Mouse (Mus musculus) liver, adult 2 months (tissue): ENCODE data around the gene Wasl.

Source experiments
- CTCF ChIP-seq: fragments of 200-500 bp; IDR thresholded peaks from 2 replicates; pipeline ENCODE4 v1.5.1; 2011; ENCODE audit warnings: low read depth, low read length, control low read depth
- POLR2A ChIP-seq: fragments of 200-500 bp; IDR thresholded peaks from 2 replicates; pipeline ENCODE4 v1.6.1; 2011; ENCODE audit warnings: low read length, control low read depth; ENCODE audit not compliant: insufficient read depth; ENCODE audit errors: extremely low read depth

DNA sequence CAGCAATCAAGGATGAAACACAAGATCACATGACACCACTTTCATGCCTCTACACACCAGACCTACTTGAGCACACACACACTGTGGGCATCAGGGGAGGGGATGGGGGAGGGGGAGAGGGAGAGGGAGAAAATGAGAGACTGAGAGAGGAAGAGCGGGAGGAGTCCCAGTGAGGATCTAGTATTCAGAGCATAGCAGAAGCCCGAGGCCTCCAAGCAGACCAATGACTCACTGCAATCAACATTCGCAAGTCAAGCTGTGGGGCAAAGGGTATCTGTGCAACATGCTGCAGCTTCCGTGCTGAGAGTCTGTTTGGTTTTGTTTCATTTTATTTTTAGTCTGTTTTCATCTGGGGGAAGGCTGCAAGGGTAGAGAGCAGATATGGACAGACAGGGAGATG lies 32.7 kb downstream of the Wasl start:
- TF ChIP-seq CTCF (no peak), POLR2A (no peak)
